In genomic region chr19:42794914-42795613, GRCm38 (mm10) we compare ENCODE assay signal across 8 mouse cellular contexts. TPM values are rescaled to one million over a fixed set of nuclear protein-coding genes. Genes with fewer than 3 reads are reported as not detected.
DNase-seq lines count a peak whose midpoint lies in the region; ATAC-seq and TF ChIP-seq lines count a peak whose summit lies in the region.

No protein-coding gene starts in this region.

- H3K9me3 ChIP-seq in embryonic facial prominence, embryonic 11.5 days (replicated peaks; ENCODE audit: control insufficient read depth, low read length): no peaks in the 10 kb centered on the region
- no peaks in the 10 kb centered on the region for H3K9me3 ChIP-seq in limb, embryonic 10.5 days (replicated peaks)
- no peaks in the 10 kb centered on the region for H3K9me3 ChIP-seq in midbrain, embryonic 13.5 days

- peak overlapping the region; percentile 74 for H3K4me2 ChIP-seq in embryonic facial prominence, embryonic 11.5 days (ENCODE audit: low read depth, low read length)
- peak overlapping the region; percentile 83 for H3K4me2 ChIP-seq in midbrain, embryonic 13.5 days (replicated peaks)

- no peak overlapping the region for H3K27ac ChIP-seq in embryonic facial prominence, embryonic 11.5 days (replicated peaks; ENCODE audit: low read depth, low read length)
- H3K27ac ChIP-seq in limb, embryonic 10.5 days: peak overlapping the region; percentile 80
- no peak overlapping the region for H3K27ac ChIP-seq in midbrain, embryonic 13.5 days
- H3K27ac ChIP-seq in small intestine, adult 2 months (ENCODE audit: insufficient read depth, low read depth, low read length): no peak overlapping the region

- H3K4me1 ChIP-seq in embryonic facial prominence, embryonic 11.5 days (ENCODE audit: control insufficient read depth, insufficient read depth, low read length): peaks cover 3% of the 10 kb centered on the region; the same call in 1 of the 2 replicates
- peaks cover 40% of the 10 kb centered on the region for H3K4me1 ChIP-seq in limb, embryonic 10.5 days
- H3K4me1 ChIP-seq in midbrain, embryonic 13.5 days (replicated peaks): peaks cover 4% of the 10 kb centered on the region
- H3K4me1 ChIP-seq in small intestine, adult 2 months (ENCODE audit: control insufficient read depth, insufficient read depth, insufficient read length, low read length): no peaks in the 10 kb centered on the region; the same call in 1 of the 2 replicates

- peak; percentile 77 for ATAC-seq in embryonic facial prominence, embryonic 11.5 days (replicated peaks; ENCODE audit: insufficient number of reproducible peaks, low FRiP score, low TSS enrichment, low read depth)
- peak; percentile 94 for ATAC-seq in midbrain, embryonic 13.5 days

- WGBS in embryonic facial prominence, embryonic 11.5 days: 3% methylated on average over 31 of the region's 31 CpGs
- 2% methylated on average over 31 of the region's 31 CpGs for whole genome bisulfite sequencing in limb, embryonic 10.5 days
- WGBS in midbrain, embryonic 13.5 days: 2% methylated on average over 31 of the region's 31 CpGs
- WGBS in small intestine, adult 2 months: 3% methylated on average over 31 of the region's 31 CpGs

- peak overlapping the region; percentile 28 for H3K4me3 ChIP-seq in embryonic facial prominence, embryonic 11.5 days (ENCODE audit: low read depth, low read length)
- peak overlapping the region; percentile 52 for H3K4me3 ChIP-seq in limb, embryonic 10.5 days
- H3K4me3 ChIP-seq in midbrain, embryonic 13.5 days (replicated peaks): peak overlapping the region; percentile 43
- peak overlapping the region; percentile 7 for H3K4me3 ChIP-seq in small intestine, adult 2 months (ENCODE audit: low read depth, low read length)

- DNase-seq in 3134 (ENCODE audit: extremely low read depth, insufficient read length, low spot score): peak; percentile 38
- DNase-seq in adrenal gland, postnatal 25 days: peak; percentile 85
- peak; percentile 96 for DNase-seq in embryonic facial prominence, embryonic 11.5 days (ENCODE audit: low spot score)
- peak; percentile 94 for DNase-seq in heart, adult 11 months
- peak; percentile 82 for DNase-seq in kidney, adult 18-20 months
- DNase-seq in limb, embryonic 10.5 days (ENCODE audit: low spot score): peak; percentile 97

- H3K27me3 ChIP-seq in embryonic facial prominence, embryonic 11.5 days (ENCODE audit: control insufficient read depth, insufficient read depth, low read length): no peaks in the 10 kb centered on the region
- H3K27me3 ChIP-seq in limb, embryonic 10.5 days (ENCODE audit: low read depth, poor library complexity, severe bottlenecking): peaks cover 8% of the 10 kb centered on the region
- H3K27me3 ChIP-seq in midbrain, embryonic 13.5 days: peaks cover 15% of the 10 kb centered on the region
- 0 out of 2 replicates have a peak, but pooled peaks cover 5% of the 10 kb centered on the region for H3K27me3 ChIP-seq in small intestine, adult 2 months (ENCODE audit: control insufficient read depth, insufficient read depth, low read length)

- H3K9ac ChIP-seq in embryonic facial prominence, embryonic 11.5 days (replicated peaks; ENCODE audit: low read length): peak overlapping the region; percentile 57
- H3K9ac ChIP-seq in midbrain, embryonic 13.5 days (replicated peaks): peak overlapping the region; percentile 61

- no peaks in the 10 kb centered on the region for H3K36me3 ChIP-seq in embryonic facial prominence, embryonic 11.5 days (replicated peaks; ENCODE audit: control insufficient read depth, insufficient read depth, low read depth, low read length)
- H3K36me3 ChIP-seq in limb, embryonic 10.5 days: no peaks in the 10 kb centered on the region
- no peaks in the 10 kb centered on the region for H3K36me3 ChIP-seq in midbrain, embryonic 13.5 days
- no peaks in the 10 kb centered on the region for H3K36me3 ChIP-seq in small intestine, adult 2 months (ENCODE audit: control insufficient read depth, insufficient read depth, low read length)

- TF ChIP-seq CTCF in small intestine, adult 2 months (IDR thresholded peaks at IDR 0.05; ENCODE audit: extremely low read depth, insufficient read length, insufficient replicate concordance, low read depth, low read length): peak; percentile 87; the same call in 1 of the 2 replicates

- no peak for TF ChIP-seq POLR2A in small intestine, adult 2 months (IDR thresholded peaks at IDR 0.05; ENCODE audit: low read depth, low read length)

RNA-seq across cellular contexts. Expression of gene Hps1, which starts 15.3 kb away (rescaled TPM):
- total RNA-seq in adrenal gland, postnatal 25 days (2021): 25.2 and 30.3 TPM in 2 replicates
- 7.5 and 10.3 TPM in 2 replicates for polyA plus RNA-seq in embryonic facial prominence, embryonic 11.5 days (2014; fragmentation: Nextera tagmentation; extraction: Ambion mirVana)
- polyA plus RNA-seq in limb, embryonic 10.5 days (2016; fragmentation: Nextera tagmentation; extraction: Ambion mirVana): 16.2 and 17.2 TPM in 2 replicates
- polyA plus RNA-seq in midbrain, embryonic 13.5 days (2015; fragmentation: Nextera tagmentation; extraction: Ambion mirVana): 11.8 and 13.7 TPM in 2 replicates
- 15.9 and 27.3 TPM in 2 replicates for polyA plus RNA-seq in small intestine, adult 2 months (2012; rRNA removed)

RNA-seq across cellular contexts. Expression of gene Pyroxd2, which starts 42.5 kb away (rescaled TPM):
- total RNA-seq in adrenal gland, postnatal 25 days (2021): 40.1 and 47.5 TPM in 2 replicates
- 0.52 and 0.53 TPM in 2 replicates for polyA plus RNA-seq in embryonic facial prominence, embryonic 11.5 days (2014; fragmentation: Nextera tagmentation; extraction: Ambion mirVana)
- polyA plus RNA-seq in limb, embryonic 10.5 days (2016; fragmentation: Nextera tagmentation; extraction: Ambion mirVana): 0.30 and 0.74 TPM in 2 replicates
- polyA plus RNA-seq in midbrain, embryonic 13.5 days (2015; fragmentation: Nextera tagmentation; extraction: Ambion mirVana): 1.5 and 1.6 TPM in 2 replicates
- 3.0 and 23.0 TPM in 2 replicates for polyA plus RNA-seq in small intestine, adult 2 months (2012; rRNA removed)

Comparison
In these comparisons a context has a peak if more than half of its experiments do, and no peak if none do; other contexts are left out.
1. DNase-seq: peak in every context shown above with its lines; median percentile 97 in limb, embryonic 10.5 days; 96 in embryonic facial prominence, embryonic 11.5 days; 94 in heart, adult 11 months; 85 in adrenal gland, postnatal 25 days; 82 in kidney, adult 18-20 months; 38 in 3134.